Mouse (Mus musculus) lung, adult 2 months (tissue): ENCODE results near the gene Inpp5a.

Experiments
- CTCF ChIP-seq: fragments of 200-500 bp; IDR thresholded peaks from 2 replicates; pipeline ENCODE4 v1.5.1; 2011; ENCODE audit warnings: mild to moderate bottlenecking, low read length, control low read depth; ENCODE audit not compliant: insufficient read depth
- POLR2A ChIP-seq: fragments of 200-500 bp; IDR thresholded peaks from 2 replicates; pipeline ENCODE4 v1.6.1; 2011; ENCODE audit warnings: low read depth, mild to moderate bottlenecking, control low read depth, low read length, borderline replicate concordance; ENCODE audit errors: extremely low read depth

DNA sequence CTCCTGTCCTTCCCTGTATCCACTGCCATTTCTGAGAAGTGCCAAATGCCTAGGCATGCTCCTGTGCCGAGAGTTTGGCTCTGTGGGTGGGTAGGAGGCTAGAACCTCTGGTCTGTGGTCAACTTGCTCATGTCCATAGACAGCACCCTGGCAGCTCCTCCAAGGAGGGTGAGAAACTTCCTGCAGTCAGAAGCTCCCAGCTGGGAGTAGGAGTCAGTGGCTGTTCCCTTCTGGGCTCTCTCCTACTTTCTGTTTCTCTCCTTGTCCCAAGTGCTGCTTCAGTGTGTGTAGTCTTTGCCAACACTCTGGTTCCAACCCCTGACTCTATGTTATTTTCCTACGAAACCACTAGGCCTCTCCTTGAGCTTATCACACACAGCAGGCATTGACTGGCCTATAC is 17.7 kb downstream of the Inpp5a start:
- no peak for TF ChIP-seq POLR2A
- TF ChIP-seq CTCF: no peak
